Mouse (Mus musculus) thymus, adult 2 months (tissue): ENCODE measurements around the gene Zpbp2. TPM values are rescaled to one million over a fixed set of nuclear protein-coding genes. Genes with fewer than 3 reads are reported as not detected.

ENCODE experiments used
- DNase-seq: peaks from one replicate; pipeline ENCODE4 v3.0.0; 2021
- H3K27ac ChIP-seq: fragments of 200-500 bp; 2 replicates; pipeline ENCODE4 v1.5.1; 2012; ENCODE audit warnings: low read length, control low read depth; ENCODE audit not compliant: control insufficient read depth, insufficient read depth
- H3K27me3 ChIP-seq: fragments of 200-500 bp; 2 replicates; pipeline ENCODE4 v1.6.1; 2012; ENCODE audit warnings: mild to moderate bottlenecking, low read length, moderate library complexity, mixed read lengths; ENCODE audit not compliant: control insufficient read depth, insufficient read depth
- H3K36me3 ChIP-seq: fragments of 200-500 bp; 2 replicates; pipeline ENCODE4 v1.6.1; 2012; ENCODE audit warnings: mild to moderate bottlenecking, low read length, moderate library complexity; ENCODE audit not compliant: control insufficient read depth, insufficient read depth
- H3K4me1 ChIP-seq: fragments of 200-500 bp; replicated peaks from 2 replicates; pipeline ENCODE4 v1.6.1; 2012; ENCODE audit warnings: low read length; ENCODE audit not compliant: control insufficient read depth, insufficient read depth
- H3K4me3 ChIP-seq: fragments of 200-500 bp; 2 replicates; pipeline ENCODE4 v1.5.1; 2012; ENCODE audit warnings: mild to moderate bottlenecking, low read length, control low read depth, moderate library complexity; ENCODE audit not compliant: control insufficient read depth, insufficient read depth
- CTCF ChIP-seq: fragments of 200-500 bp; IDR thresholded peaks from 2 replicates; pipeline ENCODE4 v1.5.1; 2012; ENCODE audit warnings: mild to moderate bottlenecking, control low read depth, low read length, moderate library complexity, borderline replicate concordance; ENCODE audit not compliant: control insufficient read depth, poor library complexity, insufficient read depth; ENCODE audit errors: extremely low read depth
- POLR2A ChIP-seq: fragments of 200-500 bp; IDR thresholded peaks from 2 replicates; pipeline ENCODE4 v1.6.1; 2012; ENCODE audit warnings: mild to moderate bottlenecking, low read length, control low read depth, moderate library complexity; ENCODE audit not compliant: control insufficient read depth, poor library complexity, insufficient read depth; ENCODE audit errors: extremely low read depth
- WGBS: fragments of 180-500 bp; shearing (Covaris S2); methylation state at CpG from one replicate; pipeline ENCODE4 v1.1.7; 2018; 5-methylcytosine and 5-hydroxymethylcytosine counted together
- polyA plus RNA-seq: library from polyadenylated mRNA; depleted of rRNA; stranded (reverse); fragments of >200 nt; gene quantifications from 2 replicates; pipeline ENCODE4 v1.2.3, GENCODE M21; 2012

Gene Zpbp2
- polyA plus RNA-seq, 1 experiment, result 1.1 TPM

GRCm38 (mm10) chr11:98550311-98550974 is 454 bp upstream of the Zpbp2 start:
- Histone ChIP-seq H3K36me3 (no peaks in the 10 kb centered on the region), H3K4me3 (peak overlapping the region; percentile 85), H3K27me3 (no peaks in the 10 kb centered on the region), H3K4me1 (peaks cover 23% of the 10 kb centered on the region), H3K27ac (peak overlapping the region; percentile 93)
- no peak for TF ChIP-seq CTCF
- TF ChIP-seq POLR2A, result peak; percentile 86
- WGBS, result 11% methylated on average over 20 of the region's 20 CpGs
- peak; percentile 40 for DNase-seq

GRCm38 (mm10) chr11:98553966-98554365 is 3.1 kb downstream of the Zpbp2 start:
- H3K27ac ChIP-seq, result no peak overlapping the region
- no peak for TF ChIP-seq CTCF
- no peak for TF ChIP-seq POLR2A
- no peaks in the 10 kb centered on the region for H3K27me3 ChIP-seq
- H3K4me3 ChIP-seq, result no peak overlapping the region
- no peak for DNase-seq
- WGBS, result 95% methylated on average over 4 of the region's 4 CpGs
- peaks cover 13% of the 10 kb centered on the region for H3K4me1 ChIP-seq
- no peaks in the 10 kb centered on the region for H3K36me3 ChIP-seq

GRCm38 (mm10) chr11:98555124-98555700 is 4.3 kb downstream of the Zpbp2 start:
- WGBS, result 68% methylated on average over 12 of the region's 12 CpGs
- no peak overlapping the region for H3K27ac ChIP-seq
- no peaks in the 10 kb centered on the region for H3K27me3 ChIP-seq
- H3K4me1 ChIP-seq, result peaks cover 8% of the 10 kb centered on the region; the same call in 1 of the 2 replicates
- no peak overlapping the region for H3K4me3 ChIP-seq
- TF ChIP-seq CTCF, result no peak
- no peak for TF ChIP-seq POLR2A
- no peak for DNase-seq
- no peaks in the 10 kb centered on the region for H3K36me3 ChIP-seq

GRCm38 (mm10) chr11:98560942-98561341 is 10.0 kb downstream of the Zpbp2 start:
- 75% methylated on average over 7 of the region's 7 CpGs for WGBS
- no peak for DNase-seq
- H3K36me3 ChIP-seq, result no peaks in the 10 kb centered on the region
- no peaks in the 10 kb centered on the region for H3K27me3 ChIP-seq
- no peak overlapping the region for H3K27ac ChIP-seq
- no peak for TF ChIP-seq POLR2A
- no peak for TF ChIP-seq CTCF
- no peaks in the 10 kb centered on the region for H3K4me1 ChIP-seq
- H3K4me3 ChIP-seq, result no peak overlapping the region

GRCm38 (mm10) chr11:98563025-98563424 is 12.1 kb downstream of the Zpbp2 start:
- no peak overlapping the region for H3K27ac ChIP-seq
- H3K4me1 ChIP-seq, result no peaks in the 10 kb centered on the region
- no peak overlapping the region for H3K4me3 ChIP-seq
- H3K36me3 ChIP-seq, result no peaks in the 10 kb centered on the region
- WGBS, result 82% methylated on average over 3 of the region's 3 CpGs
- H3K27me3 ChIP-seq, result no peaks in the 10 kb centered on the region
- DNase-seq, result no peak
- TF ChIP-seq CTCF, result no peak
- no peak for TF ChIP-seq POLR2A

GRCm38 (mm10) chr11:98563921-98564414 is 13.1 kb downstream of the Zpbp2 start:
- no peaks in the 10 kb centered on the region for H3K27me3 ChIP-seq
- H3K4me3 ChIP-seq, result no peak overlapping the region
- no peaks in the 10 kb centered on the region for H3K36me3 ChIP-seq
- TF ChIP-seq CTCF (no peak), POLR2A (no peak)
- DNase-seq, result no peak
- no peaks in the 10 kb centered on the region for H3K4me1 ChIP-seq
- WGBS, result 73% methylated on average over 13 of the region's 13 CpGs
- H3K27ac ChIP-seq, result no peak overlapping the region
